Mouse (Mus musculus) midbrain, embryonic 16.5 days (tissue): ENCODE data around the gene Hist1h3g. TPM values are rescaled to one million over a fixed set of nuclear protein-coding genes. Genes with fewer than 3 reads are reported as not detected.
"Not testable (repeated sequence)": the region's sequence is repeated elsewhere in the genome, so short reads cannot be mapped to it uniquely, and the experiment has no call there.

Source experiments
- ATAC-seq: fragments of 200-750 bp; cut with Nextera tagmentation; 2 replicates; pipeline ENCODE4 v1.8.0; 2017; ENCODE audit warnings: moderate TSS enrichment
- H3K27ac ChIP-seq: fragments of 300-500 bp; sonication (generic); 2 replicates; pipeline ENCODE4 v1.5.1; 2014; ENCODE audit warnings: mild to moderate bottlenecking, low read length, mixed read lengths
- H3K27me3 ChIP-seq: fragments of 300-500 bp; sonication (generic); 2 replicates; pipeline ENCODE4 v1.6.1; 2014; ENCODE audit warnings: low read depth, low read length, mixed read lengths; ENCODE audit not compliant: control insufficient read depth, insufficient read depth
- H3K36me3 ChIP-seq: fragments of 300-500 bp; sonication (generic); 2 replicates; pipeline ENCODE4 v1.6.1; 2014; ENCODE audit warnings: mild to moderate bottlenecking, low read length, moderate library complexity, mixed read lengths; ENCODE audit not compliant: control insufficient read depth, insufficient read depth
- H3K4me1 ChIP-seq: fragments of 300-500 bp; sonication (generic); 2 replicates; pipeline ENCODE4 v1.6.1; 2014; ENCODE audit warnings: mild to moderate bottlenecking, low read length, mixed read lengths; ENCODE audit not compliant: control insufficient read depth, insufficient read depth
- H3K4me2 ChIP-seq: fragments of 300-500 bp; sonication (generic); 2 replicates; pipeline ENCODE4 v1.6.1; 2014; ENCODE audit warnings: mild to moderate bottlenecking, low read length, mixed read lengths
- H3K4me3 ChIP-seq: fragments of 300-500 bp; sonication (generic); 2 replicates; pipeline ENCODE4 v1.5.1; 2014; ENCODE audit warnings: low read depth, mild to moderate bottlenecking, low read length, moderate library complexity, mixed read lengths
- H3K9ac ChIP-seq: fragments of 300-500 bp; sonication (generic); 2 replicates; pipeline ENCODE4 v1.6.1; 2014; ENCODE audit warnings: low read depth, low read length, mixed read lengths
- H3K9me3 ChIP-seq: fragments of 300-500 bp; sonication (generic); replicated peaks from 2 replicates; pipeline ENCODE4 v1.6.1; 2014; ENCODE audit warnings: mild to moderate bottlenecking, low read length, mixed read lengths; ENCODE audit not compliant: control insufficient read depth, poor library complexity, severe bottlenecking
- WGBS: fragments of 180-500 bp; shearing (Covaris S2); extraction: QIAGEN DNeasy Blood & Tissue Kit; methylation state at CpG from one replicate; pipeline ENCODE4 v1.1.7; 2014; 5-methylcytosine and 5-hydroxymethylcytosine counted together
- polyA plus RNA-seq: library from polyadenylated mRNA; unstranded; fragments of >200 nt; fragmentation: Nextera tagmentation; extraction: Ambion mirVana; gene quantifications from 2 replicates; pipeline ENCODE4 v1.2.1, GENCODE M21; 2015

The Hist1h3g gene
- polyA plus RNA-seq, 1 experiment from 2014 or later, result not detected

DNA sequence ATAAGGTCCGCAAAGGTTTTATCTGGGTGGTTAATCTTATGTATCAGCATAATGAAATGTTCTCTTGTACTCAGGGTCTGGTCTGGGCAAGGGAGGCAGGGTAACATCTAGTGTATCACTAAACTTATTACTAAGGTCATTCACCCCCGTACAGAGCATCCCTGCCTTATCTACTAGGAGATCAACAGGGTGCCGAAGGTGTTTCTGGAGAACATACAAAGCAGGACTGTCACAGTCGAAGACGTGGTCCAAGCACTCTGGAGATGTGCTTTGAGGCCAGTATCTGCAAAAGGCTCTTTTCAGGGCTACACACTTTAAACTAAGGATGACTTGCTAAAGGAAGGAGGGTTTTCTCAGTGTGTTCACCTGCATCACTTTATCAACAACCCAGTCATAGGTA lies 11.5 kb downstream of the Hist1h3g start:
- H3K4me1 ChIP-seq, result peaks cover 11% of the 10 kb centered on the region
- H3K4me2 ChIP-seq, result no peak overlapping the region
- ATAC-seq, result no peak
- no peak overlapping the region for H3K9ac ChIP-seq
- no peak overlapping the region for H3K4me3 ChIP-seq
- 79% methylated on average over 5 of the region's 5 CpGs for WGBS
- H3K27me3 ChIP-seq, result no peaks in the 10 kb centered on the region
- H3K36me3 ChIP-seq, result no peaks in the 10 kb centered on the region
- no peak overlapping the region for H3K27ac ChIP-seq
- H3K9me3 ChIP-seq, result no peaks in the 10 kb centered on the region

DNA sequence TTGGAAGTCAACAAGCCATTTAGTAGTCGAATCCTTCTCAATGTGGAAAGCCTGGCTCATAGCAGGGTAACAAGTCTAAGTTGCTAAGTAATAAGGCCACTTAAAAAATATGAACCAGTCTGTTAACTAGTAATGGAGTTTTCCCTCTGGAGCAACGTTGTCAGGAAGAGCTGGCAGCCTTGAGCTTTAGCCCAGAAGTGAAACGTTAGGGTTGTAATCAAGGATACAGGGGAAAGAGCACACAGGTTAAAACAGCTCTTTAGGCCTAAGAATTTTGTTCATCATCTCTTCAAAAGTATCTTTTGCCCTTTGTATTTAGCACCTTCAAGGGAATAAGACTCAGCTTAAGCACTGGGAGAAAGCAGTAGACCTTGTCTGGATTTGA lies 15.5 kb downstream of the Hist1h3g start:
- Histone ChIP-seq H3K27me3 (no peaks in the 10 kb centered on the region), H3K9ac (peak overlapping the region; percentile 55; the same call in 1 of the 2 replicates), H3K9me3 (no peaks in the 10 kb centered on the region), H3K36me3 (no peaks in the 10 kb centered on the region), H3K27ac (peak overlapping the region; percentile 86), H3K4me3 (peak overlapping the region; percentile 45), H3K4me2 (peak overlapping the region; percentile 67), H3K4me1 (peaks cover 20% of the 10 kb centered on the region)
- 6% methylated on average over 3 of the region's 3 CpGs for WGBS
- ATAC-seq, result no peak

DNA sequence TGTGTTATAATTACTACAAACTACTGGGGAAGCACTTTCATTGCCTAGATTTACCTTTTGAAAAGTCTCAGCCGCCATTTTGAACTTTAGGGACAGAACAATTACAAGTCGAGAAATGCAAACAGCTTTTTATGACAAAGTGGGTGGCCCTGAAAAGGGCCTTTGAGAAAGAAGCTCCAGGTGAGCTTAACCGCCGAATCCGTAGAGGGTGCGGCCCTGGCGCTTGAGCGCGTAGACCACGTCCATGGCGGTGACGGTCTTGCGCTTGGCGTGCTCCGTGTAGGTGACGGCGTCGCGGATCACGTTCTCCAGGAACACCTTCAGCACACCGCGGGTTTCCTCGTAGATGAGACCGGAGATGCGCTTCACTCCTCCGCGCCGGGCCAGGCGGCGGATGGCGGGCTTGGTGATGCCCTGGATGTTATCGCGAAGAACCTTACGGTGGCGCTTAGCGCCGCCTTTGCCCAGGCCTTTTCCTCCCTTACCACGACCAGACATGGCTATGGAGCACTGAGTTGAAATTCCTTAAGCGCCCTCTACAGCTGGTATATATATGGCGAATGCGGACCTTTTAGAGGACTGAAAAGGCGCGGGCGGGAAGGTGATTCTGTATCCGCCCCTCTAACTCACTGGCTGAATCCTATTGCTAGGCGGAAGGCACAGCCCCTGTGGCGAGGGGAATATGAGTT lies 16.1 kb downstream of the Hist1h3g start, which contains the start of gene Hist1h4f:
Gene Hist1h4f (minus strand): TSS at position 503 of the 689 bp plus-strand sequence.
- peaks cover 21% of the 10 kb centered on the region for H3K4me1 ChIP-seq
- WGBS, result under 1% methylated on average over 42 of the region's 47 CpGs
- not testable (repeated sequence) for H3K9me3 ChIP-seq, H3K27me3 ChIP-seq, H3K36me3 ChIP-seq
- ATAC-seq, result peak; percentile 93
- peak within 1 kb of the TSS; percentile 67 for H3K4me2 ChIP-seq
- peak within 1 kb of the TSS; percentile 55 for H3K9ac ChIP-seq
- peak within 1 kb of the TSS; percentile 86 for H3K27ac ChIP-seq
- H3K4me3 ChIP-seq, result peak within 1 kb of the TSS; percentile 45

DNA sequence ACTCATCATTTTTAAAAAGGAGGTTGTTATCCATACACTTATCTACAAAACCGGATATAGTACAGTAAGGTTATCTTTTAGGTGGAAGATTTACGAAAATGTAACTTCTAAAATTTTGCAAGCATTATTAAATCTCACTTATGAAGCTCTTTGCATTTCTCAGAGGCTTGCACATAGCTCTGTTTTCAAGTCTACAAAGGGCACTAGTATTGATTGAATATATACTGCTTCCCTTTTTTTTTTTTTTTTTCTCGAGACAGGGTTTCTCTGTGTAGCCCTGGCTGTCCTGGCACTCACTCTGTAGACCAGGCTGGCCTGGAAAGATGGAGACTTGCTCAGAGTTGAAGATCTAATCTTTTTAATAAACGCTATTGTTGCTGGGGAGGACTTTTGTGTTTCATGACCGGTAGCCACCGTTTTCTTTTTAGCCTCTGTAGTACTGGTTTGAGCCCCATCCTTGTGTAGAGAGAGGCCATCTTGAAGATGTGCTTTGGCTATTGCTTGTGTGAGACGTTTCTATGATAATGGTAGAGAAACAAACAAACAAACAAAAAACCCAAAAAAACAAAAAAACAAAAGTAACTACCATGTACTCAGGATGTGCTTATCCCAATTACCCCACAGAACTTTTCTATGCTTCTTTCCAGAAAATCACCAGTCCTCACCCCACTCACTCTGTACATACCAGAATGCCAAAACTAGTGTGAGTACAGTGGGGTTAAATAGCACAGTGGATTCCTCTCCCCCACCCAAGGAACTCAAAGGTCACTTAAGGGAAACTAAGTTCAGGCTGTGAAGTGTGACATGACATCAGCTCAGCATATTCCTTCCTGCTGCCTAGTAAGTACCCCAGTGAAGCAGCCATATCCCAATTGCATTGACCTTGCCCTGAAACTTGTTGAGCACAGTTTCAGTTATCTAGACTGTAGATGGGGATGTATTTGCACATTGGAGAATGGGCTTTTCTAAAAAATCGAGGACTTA lies 17.0 kb downstream of the Hist1h3g start:
- Histone ChIP-seq H3K4me2 (peak overlapping the region; percentile 67), H3K9ac (no peak overlapping the region), H3K36me3 (no peaks in the 10 kb centered on the region), H3K4me1 (peaks cover 23% of the 10 kb centered on the region), H3K9me3 (no peaks in the 10 kb centered on the region), H3K27ac (peak overlapping the region; percentile 86), H3K27me3 (no peaks in the 10 kb centered on the region), H3K4me3 (peak overlapping the region; percentile 45)
- ATAC-seq, result no peak
- 48% methylated on average over 8 of the region's 8 CpGs for WGBS

DNA sequence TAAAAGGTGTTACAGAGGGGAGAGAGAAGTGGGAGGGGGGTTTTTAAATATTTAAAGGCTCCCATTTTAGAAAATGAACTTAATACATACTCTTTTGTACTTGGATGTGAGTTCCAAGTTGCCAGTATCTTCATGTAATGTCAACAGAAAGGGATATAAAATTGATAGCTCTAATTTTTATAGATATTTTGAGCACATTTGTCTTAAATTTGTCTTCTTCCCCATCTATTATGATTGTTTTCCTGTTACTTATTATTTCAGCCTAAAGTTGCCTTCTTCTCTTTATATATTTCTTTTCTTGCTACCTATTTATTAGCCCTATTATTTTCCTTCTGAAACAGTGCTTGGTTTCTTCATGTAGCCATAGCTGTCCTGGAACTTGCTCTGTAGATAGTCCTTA lies 17.7 kb downstream of the Hist1h3g start, which contains the start of gene Hist1h1d:
Gene Hist1h1d (plus strand): TSS at position 301 of the 400 bp plus-strand sequence.
- Histone ChIP-seq H3K9me3 (no peaks in the 10 kb centered on the region), H3K4me1 (peaks cover 23% of the 10 kb centered on the region), H3K4me2 (no peak within 1 kb of the TSS; the same call in 1 of the 2 replicates), H3K4me3 (no peak within 1 kb of the TSS), H3K9ac (no peak within 1 kb of the TSS), H3K27me3 (no peaks in the 10 kb centered on the region), H3K27ac (no peak within 1 kb of the TSS; the same call in 1 of the 2 replicates), H3K36me3 (no peaks in the 10 kb centered on the region)
- no peak for ATAC-seq

DNA sequence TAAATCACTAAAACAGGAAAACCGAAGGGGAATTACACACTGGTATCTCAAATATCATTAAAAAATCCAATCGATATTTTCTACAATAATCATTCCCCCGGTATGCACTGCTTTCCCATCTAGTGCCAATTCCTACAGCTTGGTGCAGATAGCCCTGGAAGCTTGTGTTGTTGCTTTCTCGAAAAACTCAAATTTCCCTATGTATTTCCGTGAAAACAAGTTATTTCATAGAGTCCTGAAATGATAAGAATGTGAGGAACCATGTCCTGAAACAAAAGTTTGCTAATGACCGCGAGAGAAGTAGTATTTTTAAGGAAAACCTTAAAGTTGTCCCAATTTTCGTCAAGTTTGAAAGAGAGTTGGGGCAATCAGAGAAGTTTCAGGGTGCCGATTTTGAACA lies 19.2 kb downstream of the Hist1h3g start:
- 20% methylated on average over 9 of the region's 9 CpGs for WGBS
- peaks cover 23% of the 10 kb centered on the region for H3K4me1 ChIP-seq
- H3K27ac ChIP-seq, result peak overlapping the region; percentile 78
- H3K4me2 ChIP-seq, result peak overlapping the region; percentile 96
- no peak for ATAC-seq
- no peaks in the 10 kb centered on the region for H3K27me3 ChIP-seq
- peak overlapping the region; percentile 63 for H3K9ac ChIP-seq
- H3K36me3 ChIP-seq, result no peaks in the 10 kb centered on the region
- no peaks in the 10 kb centered on the region for H3K9me3 ChIP-seq
- peak overlapping the region; percentile 46 for H3K4me3 ChIP-seq

DNA sequence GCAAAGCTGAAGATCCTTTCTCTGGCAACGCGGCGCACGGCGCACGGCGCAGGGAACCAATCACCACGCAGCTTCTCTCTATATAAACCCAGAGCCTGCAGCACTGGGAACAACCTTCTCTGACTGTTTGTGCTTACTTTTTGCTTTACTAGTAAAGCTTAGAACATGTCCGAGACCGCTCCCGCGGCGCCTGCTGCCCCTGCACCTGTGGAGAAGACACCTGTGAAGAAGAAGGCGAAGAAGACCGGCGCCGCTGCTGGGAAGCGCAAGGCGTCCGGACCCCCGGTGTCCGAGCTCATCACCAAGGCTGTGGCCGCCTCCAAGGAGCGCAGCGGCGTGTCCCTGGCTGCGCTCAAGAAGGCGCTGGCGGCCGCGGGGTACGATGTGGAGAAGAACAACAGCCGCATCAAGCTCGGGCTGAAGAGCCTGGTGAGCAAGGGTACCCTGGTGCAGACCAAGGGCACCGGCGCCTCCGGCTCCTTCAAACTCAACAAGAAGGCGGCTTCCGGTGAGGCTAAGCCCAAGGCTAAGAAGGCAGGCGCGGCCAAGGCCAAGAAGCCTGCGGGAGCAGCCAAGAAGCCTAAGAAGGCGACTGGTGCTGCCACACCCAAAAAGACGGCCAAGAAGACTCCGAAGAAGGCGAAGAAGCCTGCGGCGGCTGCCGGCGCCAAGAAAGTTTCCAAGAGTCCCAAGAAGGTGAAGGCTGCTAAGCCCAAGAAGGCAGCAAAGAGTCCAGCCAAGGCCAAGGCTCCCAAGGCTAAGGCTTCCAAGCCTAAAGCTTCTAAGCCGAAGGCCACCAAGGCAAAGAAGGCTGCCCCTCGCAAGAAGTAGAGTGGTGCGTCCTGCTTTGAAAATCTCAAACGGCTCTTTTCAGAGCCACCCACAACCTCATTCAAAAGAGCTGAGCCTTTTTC lies 20.0 kb downstream of the Hist1h3g start:
- under 1% methylated on average over 50 of the region's 54 CpGs for WGBS
- H3K9me3 ChIP-seq, result no peaks in the 10 kb centered on the region
- peak overlapping the region; percentile 63 for H3K9ac ChIP-seq
- H3K4me2 ChIP-seq, result peak overlapping the region; percentile 96
- H3K36me3 ChIP-seq, result no peaks in the 10 kb centered on the region
- H3K27me3 ChIP-seq, result no peaks in the 10 kb centered on the region
- ATAC-seq, result peak; percentile 66
- H3K4me1 ChIP-seq, result peaks cover 23% of the 10 kb centered on the region
- peak overlapping the region; percentile 78 for H3K27ac ChIP-seq
- peak overlapping the region; percentile 46 for H3K4me3 ChIP-seq

DNA sequence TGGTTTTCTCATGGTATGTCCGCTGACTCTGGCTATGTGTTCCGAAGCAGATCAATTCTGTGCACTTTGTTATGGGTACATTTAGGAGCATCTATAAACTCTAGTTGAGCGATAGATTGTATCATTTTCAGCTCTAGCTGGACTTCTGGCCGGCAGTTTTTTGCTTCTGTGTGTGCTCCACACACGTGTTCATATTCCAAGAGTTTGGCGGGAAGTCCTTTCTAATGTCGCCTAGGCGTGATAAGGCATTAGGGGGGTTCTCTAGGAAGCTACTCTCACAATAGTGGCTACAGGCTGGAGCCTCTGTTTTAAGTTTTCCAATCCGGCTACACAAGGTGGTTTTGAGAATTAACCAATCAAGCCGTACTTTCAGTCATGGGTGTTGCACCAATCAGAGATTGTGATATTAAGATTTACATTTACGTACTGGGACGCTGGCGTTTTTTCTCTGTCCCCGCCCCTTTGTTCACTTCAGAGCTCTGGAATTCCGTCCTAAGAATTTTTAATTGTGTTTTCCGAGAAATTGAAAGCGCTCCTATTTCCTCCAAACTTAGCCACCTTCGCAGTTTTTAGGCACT lies 20.7 kb downstream of the Hist1h3g start:
- peaks cover 18% of the 10 kb centered on the region for H3K4me1 ChIP-seq
- peak; percentile 80 for ATAC-seq
- H3K9me3 ChIP-seq, result no peaks in the 10 kb centered on the region
- peak overlapping the region; percentile 83 for H3K27ac ChIP-seq
- no peaks in the 10 kb centered on the region for H3K27me3 ChIP-seq
- H3K36me3 ChIP-seq, result no peaks in the 10 kb centered on the region
- peak overlapping the region; percentile 46 for H3K4me3 ChIP-seq
- peak overlapping the region; percentile 96 for H3K4me2 ChIP-seq
- peak overlapping the region; percentile 63 for H3K9ac ChIP-seq
- WGBS, result under 1% methylated on average over 18 of the region's 18 CpGs
